Mouse (Mus musculus): ENCODE measurements at regions not wholly inside any gene's neighbourhood (a gene's known extent, or its start where the extent isn't known, plus 50 kb on each side); places are given as distances from the start of the nearest gene placed in this dataset.

- no peak for TF ChIP-seq CTCF (IDR thresholded peaks at IDR 0.05; ENCODE audit: borderline replicate concordance, extremely low read depth, insufficient read depth, insufficient read length)
- no peak for TF ChIP-seq POLR2A (IDR thresholded peaks at IDR 0.05; ENCODE audit: borderline replicate concordance, extremely low read depth, insufficient read depth, insufficient read length, poor library complexity, severe bottlenecking)
Observed at GRCm38 (mm10) chr12:71521936-71522335, 212.3 kb downstream of the Dact1 start.

Measured in brain, embryonic 14.5 days (tissue).